Mouse (Mus musculus): Measurements from ENCODE around the gene Picalm.

GRCm38 (mm10) chr7:90259899-90260298 lies 129.9 kb downstream of the Picalm start:
- TF ChIP-seq CTCF (IDR thresholded peaks at IDR 0.05; ENCODE audit: borderline replicate concordance, control insufficient read depth, extremely low read depth, insufficient read depth, low read length, poor library complexity) (no peak), POLR2A (IDR thresholded peaks at IDR 0.05; ENCODE audit: control insufficient read depth, extremely low read depth, insufficient read depth, low read length, poor library complexity) (no peak)

Measured in thymus, adult 2 months (tissue).